Mouse (Mus musculus): ENCODE measurements around the gene Pip4p1. TPM values are rescaled to one million over a fixed set of nuclear protein-coding genes. Genes with fewer than 3 reads are reported as not detected.
A peak's percentile ranks its signal among the peaks of the same experiment; 100 is the strongest.
"Not testable (repeated sequence)": the region's sequence is repeated elsewhere in the genome, so short reads cannot be mapped to it uniquely, and the experiment has no call there.

Gene Pip4p1
- total and polyA plus RNA-seq, 2 experiments from 2014 or later, result 99.4 to 105 TPM

GRCm38 (mm10) chr14:50970822-50971221, 40.2 kb upstream of the Pip4p1 start:
- DNase-seq (ENCODE audit: low spot score) (no peak), ATAC-seq (ENCODE audit: low FRiP score) (no peak)
- H3K9ac ChIP-seq (replicated peaks; ENCODE audit: low read length, poor library complexity, severe bottlenecking), result no peak overlapping the region
- no peak overlapping the region for H3K4me3 ChIP-seq (ENCODE audit: low read depth, low read length)
- no peak for TF ChIP-seq CTCF (IDR thresholded peaks at IDR 0.05)
- H3K36me3 ChIP-seq (ENCODE audit: insufficient read depth, low read length), result no peaks in the 10 kb centered on the region
- 91% methylated on average over 1 of the region's 1 CpGs for WGBS
- no peak overlapping the region for H3K27ac ChIP-seq (ENCODE audit: low read depth, low read length)
- no peaks in the 10 kb centered on the region for H3K9me3 ChIP-seq (ENCODE audit: low read length)
- no peaks in the 10 kb centered on the region; the same call in 1 of the 2 replicates for H3K4me1 ChIP-seq (ENCODE audit: insufficient read depth, low read length)
- H3K4me2 ChIP-seq (ENCODE audit: low read depth, low read length, poor library complexity, severe bottlenecking), result no peak overlapping the region
- no peaks in the 10 kb centered on the region for H3K27me3 ChIP-seq (ENCODE audit: insufficient read depth, low read length)

GRCm38 (mm10) chr14:50969558-50970544, 39.2 kb upstream of the Pip4p1 start:
- no peak for TF ChIP-seq CTCF (IDR thresholded peaks at IDR 0.05)

GRCm38 (mm10) chr14:50969041-50969440, 38.4 kb upstream of the Pip4p1 start:
- WGBS, result 13% methylated on average over 1 of the region's 1 CpGs
- H3K4me1 ChIP-seq (ENCODE audit: insufficient read depth, low read length), result no peaks in the 10 kb centered on the region
- no peak overlapping the region for H3K4me3 ChIP-seq (ENCODE audit: low read depth, low read length)
- H3K9ac ChIP-seq (replicated peaks; ENCODE audit: low read length, poor library complexity, severe bottlenecking), result no peak overlapping the region
- ATAC-seq (ENCODE audit: low FRiP score) (no peak), DNase-seq (ENCODE audit: low spot score) (peak; percentile 27)
- no peak overlapping the region for H3K27ac ChIP-seq (ENCODE audit: low read depth, low read length)
- no peak overlapping the region for H3K4me2 ChIP-seq (ENCODE audit: low read depth, low read length, poor library complexity, severe bottlenecking)
- H3K9me3 ChIP-seq (ENCODE audit: low read length), result no peaks in the 10 kb centered on the region
- no peak for TF ChIP-seq CTCF (IDR thresholded peaks at IDR 0.05)
- no peaks in the 10 kb centered on the region for H3K36me3 ChIP-seq (ENCODE audit: insufficient read depth, low read length)
- H3K27me3 ChIP-seq (ENCODE audit: insufficient read depth, low read length), result no peaks in the 10 kb centered on the region

More at GRCm38 (mm10) chr14:50969558-50970544, 39.2 kb upstream of the Pip4p1 start:
- peak; percentile 65 for DNase-seq (ENCODE audit: low spot score)
- no peak overlapping the region for H3K4me3 ChIP-seq (ENCODE audit: low read depth, low read length)
- no peaks in the 10 kb centered on the region for H3K27me3 ChIP-seq (ENCODE audit: insufficient read depth, low read length)
- H3K4me1 ChIP-seq (ENCODE audit: insufficient read depth, low read length), result no peaks in the 10 kb centered on the region
- H3K4me2 ChIP-seq (ENCODE audit: low read depth, low read length, poor library complexity, severe bottlenecking), result peak overlapping the region; percentile 16; the same call in 1 of the 2 replicates
- H3K27ac ChIP-seq (ENCODE audit: low read depth, low read length), result peak overlapping the region; percentile 26
- no peaks in the 10 kb centered on the region for H3K9me3 ChIP-seq (ENCODE audit: low read length)
- 9% methylated on average over 12 of the region's 12 CpGs for WGBS
- ATAC-seq (ENCODE audit: low FRiP score), result peak; percentile 35; the same call in 1 of the 2 replicates
- no peak overlapping the region for H3K9ac ChIP-seq (replicated peaks; ENCODE audit: low read length, poor library complexity, severe bottlenecking)
- no peaks in the 10 kb centered on the region for H3K36me3 ChIP-seq (ENCODE audit: insufficient read depth, low read length)

GRCm38 (mm10) chr14:50968216-50968980, 37.7 kb upstream of the Pip4p1 start:
- 61% methylated on average over 5 of the region's 5 CpGs for WGBS
- TF ChIP-seq CTCF (IDR thresholded peaks at IDR 0.05), result no peak
- H3K27me3 ChIP-seq (ENCODE audit: insufficient read depth, low read length), result no peaks in the 10 kb centered on the region

GRCm38 (mm10) chr14:50958289-50958995, 27.8 kb upstream of the Pip4p1 start:
- H3K27me3 ChIP-seq (ENCODE audit: insufficient read depth, low read length); DNase-seq (ENCODE audit: low spot score); H3K9me3 ChIP-seq (ENCODE audit: low read length); ATAC-seq (ENCODE audit: low FRiP score); H3K4me1 ChIP-seq (ENCODE audit: insufficient read depth, low read length); H3K9ac ChIP-seq (replicated peaks; ENCODE audit: low read length, poor library complexity, severe bottlenecking); H3K4me3 ChIP-seq (ENCODE audit: low read depth, low read length); H3K4me2 ChIP-seq (ENCODE audit: low read depth, low read length, poor library complexity, severe bottlenecking); H3K27ac ChIP-seq (ENCODE audit: low read depth, low read length); H3K36me3 ChIP-seq (ENCODE audit: insufficient read depth, low read length): not testable (repeated sequence)
- WGBS, result 88% methylated on average over 5 of the region's 5 CpGs

More at GRCm38 (mm10) chr14:50968216-50968980, 37.7 kb upstream of the Pip4p1 start:
- Histone ChIP-seq H3K4me2 (ENCODE audit: low read depth, low read length, poor library complexity, severe bottlenecking) (no peak overlapping the region), H3K9ac (replicated peaks; ENCODE audit: low read length, poor library complexity, severe bottlenecking) (no peak overlapping the region), H3K4me1 (ENCODE audit: insufficient read depth, low read length) (no peaks in the 10 kb centered on the region), H3K9me3 (ENCODE audit: low read length) (no peaks in the 10 kb centered on the region), H3K36me3 (ENCODE audit: insufficient read depth, low read length) (no peaks in the 10 kb centered on the region), H3K4me3 (ENCODE audit: low read depth, low read length) (no peak overlapping the region), H3K27ac (ENCODE audit: low read depth, low read length) (no peak overlapping the region)
- ATAC-seq (ENCODE audit: low FRiP score) (no peak), DNase-seq (ENCODE audit: low spot score) (no peak)

- not testable (repeated sequence) for H3K9me3 ChIP-seq (ENCODE audit: low read length); H3K36me3 ChIP-seq (ENCODE audit: insufficient read depth, low read length); H3K27ac ChIP-seq (ENCODE audit: low read depth, low read length); DNase-seq (ENCODE audit: low spot score); H3K9ac ChIP-seq (replicated peaks; ENCODE audit: low read length, poor library complexity, severe bottlenecking); H3K4me3 ChIP-seq (ENCODE audit: low read depth, low read length); H3K27me3 ChIP-seq (ENCODE audit: insufficient read depth, low read length); ATAC-seq (ENCODE audit: low FRiP score); H3K4me2 ChIP-seq (ENCODE audit: low read depth, low read length, poor library complexity, severe bottlenecking); H3K4me1 ChIP-seq (ENCODE audit: insufficient read depth, low read length)
- WGBS, result 70% methylated on average over 3 of the region's 3 CpGs
Observed at GRCm38 (mm10) chr14:50957146-50957545, 26.5 kb upstream of the Pip4p1 start.

GRCm38 (mm10) chr14:50956724-50957123, 26.1 kb upstream of the Pip4p1 start:
- peak overlapping the region; percentile 20; the same call in 1 of the 2 replicates for H3K4me2 ChIP-seq (ENCODE audit: low read depth, low read length, poor library complexity, severe bottlenecking)
- H3K9me3 ChIP-seq (ENCODE audit: low read length); DNase-seq (ENCODE audit: low spot score); H3K36me3 ChIP-seq (ENCODE audit: insufficient read depth, low read length); H3K9ac ChIP-seq (replicated peaks; ENCODE audit: low read length, poor library complexity, severe bottlenecking); H3K27me3 ChIP-seq (ENCODE audit: insufficient read depth, low read length); H3K27ac ChIP-seq (ENCODE audit: low read depth, low read length); H3K4me1 ChIP-seq (ENCODE audit: insufficient read depth, low read length); H3K4me3 ChIP-seq (ENCODE audit: low read depth, low read length); ATAC-seq (ENCODE audit: low FRiP score): not testable (repeated sequence)
- 77% methylated on average over 6 of the region's 6 CpGs for WGBS

All from midbrain, postnatal 0 days (tissue).